Mouse (Mus musculus): Measurements from ENCODE around the gene Itgb7.

DNA sequence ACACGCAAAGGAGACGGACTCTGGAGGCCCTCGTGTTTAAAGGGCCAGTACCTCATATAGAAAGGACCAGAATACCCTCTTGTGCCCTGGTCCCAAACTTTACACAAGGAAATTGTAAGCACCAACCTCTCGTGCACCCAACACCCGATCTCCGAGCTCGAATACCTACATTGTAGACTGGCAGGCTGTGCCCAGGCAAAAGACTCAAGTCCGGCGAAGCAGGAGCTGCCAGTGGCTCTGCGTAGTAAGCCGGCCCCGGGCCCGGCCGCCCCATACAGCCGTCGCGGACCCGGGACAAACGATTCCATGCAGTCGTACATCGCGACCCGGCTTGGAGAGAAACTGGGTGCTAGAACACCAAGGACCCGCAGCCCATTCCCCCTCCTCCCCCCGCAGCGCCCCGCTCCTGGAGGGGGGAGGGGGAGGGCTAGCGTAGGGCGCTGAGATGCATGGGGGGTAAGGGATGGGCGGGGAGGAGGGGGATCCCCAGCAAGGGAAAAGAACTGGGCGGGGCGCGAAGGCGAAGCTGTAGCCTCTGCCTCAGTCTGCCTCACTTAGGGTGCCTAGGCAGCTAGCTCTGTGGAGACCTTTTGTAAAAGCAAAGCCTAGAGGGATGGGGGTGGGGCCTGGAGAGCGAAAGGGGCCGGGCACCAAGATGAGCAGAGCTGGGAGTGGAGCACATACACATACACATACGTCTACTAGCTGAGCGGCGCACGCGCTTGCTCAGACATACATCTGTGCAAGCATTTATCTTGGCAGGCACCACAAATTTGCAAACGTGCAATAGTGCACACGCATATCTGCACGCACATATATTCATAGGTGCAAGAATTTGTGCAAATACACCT, 14.4 kb upstream of the Itgb7 start:
- TF ChIP-seq MXI1 (IDR thresholded peaks at IDR 0.05; ENCODE audit: low read depth, low read length) = peak; percentile 73
- TF ChIP-seq TCF12 (IDR thresholded peaks at IDR 0.05; ENCODE audit: low read depth, low read length) = 0 out of 2 replicates have a peak, but pooled peaks have one; percentile 8
- no peak for TF ChIP-seq EP300 (IDR thresholded peaks at IDR 0.05; ENCODE audit: low read depth in 1 of 2, low read length in 2 of 2)
- TF ChIP-seq HCFC1 (IDR thresholded peaks at IDR 0.05; ENCODE audit: low read depth, low read length) = peak; percentile 4; the same call in 1 of the 2 replicates
- TF ChIP-seq MAFK (IDR thresholded peaks at IDR 0.05; ENCODE audit: borderline replicate concordance, low read depth, low read length) = no peak

All from MEL (cell line).